Mouse (Mus musculus): ENCODE results near the gene Pacs2.

Gene Pacs2

DNA sequence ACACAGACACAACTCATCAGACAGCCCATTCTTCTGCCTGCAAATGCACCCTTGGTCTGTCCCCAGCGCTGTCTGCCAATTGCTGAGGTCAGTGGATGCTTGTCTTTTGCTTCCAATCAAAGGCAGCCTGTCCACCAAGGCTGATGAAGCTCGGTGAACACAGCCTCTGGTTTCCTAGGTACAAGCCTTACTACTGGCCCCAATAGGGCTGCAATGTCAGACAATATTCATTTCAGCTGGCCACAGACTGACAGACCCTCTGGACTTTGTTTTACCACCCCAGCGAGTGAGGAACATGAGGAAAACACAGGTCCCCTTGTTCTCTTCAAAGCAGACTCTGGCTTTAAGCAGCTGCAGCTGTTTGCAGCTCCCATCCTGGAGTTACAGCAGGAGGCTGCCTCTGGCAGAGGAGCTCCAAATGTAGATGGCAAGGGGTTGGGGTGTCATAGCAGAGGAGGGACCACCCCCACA lies 1.3 kb upstream of the Pacs2 start:
- DNase-seq, result no peak

DNA sequence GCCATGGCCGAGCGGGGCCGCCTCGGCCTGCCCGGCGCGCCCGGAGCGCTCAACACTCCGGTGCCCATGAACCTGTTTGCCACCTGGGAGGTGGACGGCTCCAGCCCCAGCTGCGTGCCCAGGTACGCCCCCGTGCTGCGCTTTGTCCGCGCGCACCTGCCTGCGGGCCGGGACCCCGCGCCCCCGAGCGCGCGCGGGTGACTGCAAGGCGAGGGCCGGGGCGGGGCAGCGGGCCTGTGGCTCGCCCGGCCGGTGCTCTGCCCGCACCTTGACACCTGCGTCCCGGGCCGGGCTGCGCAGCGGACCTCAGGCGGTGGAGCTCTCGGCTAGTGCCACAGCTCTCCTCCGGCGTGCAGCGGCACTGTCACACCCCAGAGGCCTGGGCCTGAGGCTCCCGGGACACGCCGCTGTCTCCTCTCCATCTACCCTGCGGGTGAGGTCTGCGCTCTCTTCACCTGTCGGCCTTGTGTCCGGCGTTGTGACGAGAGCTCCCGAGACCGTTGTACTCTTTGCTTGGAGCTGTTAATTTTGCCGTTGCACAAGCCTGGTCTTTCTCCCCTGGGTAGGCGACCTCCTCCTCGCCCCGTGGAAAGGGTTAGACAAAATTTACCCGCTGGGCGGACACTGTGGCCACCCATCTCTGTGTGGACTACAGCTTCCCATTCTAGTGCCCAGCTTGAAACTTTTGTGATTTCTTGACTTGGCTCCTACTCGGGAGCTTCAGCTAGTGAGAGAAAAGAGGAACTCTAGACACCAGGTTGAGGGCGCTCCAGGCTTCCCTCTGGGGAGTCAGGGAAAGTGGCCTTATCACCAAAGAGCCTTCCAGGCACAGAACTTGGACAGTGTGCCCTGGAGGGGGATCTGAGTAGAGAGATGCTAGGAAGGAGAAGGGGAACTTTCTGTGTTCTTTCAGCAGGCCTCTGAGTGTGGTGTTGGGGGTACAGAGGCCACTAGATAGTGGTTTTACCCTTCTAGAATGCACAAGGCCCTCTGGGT lies 551 bp downstream of the Pacs2 start:
- peak; percentile 74 for DNase-seq

DNA sequence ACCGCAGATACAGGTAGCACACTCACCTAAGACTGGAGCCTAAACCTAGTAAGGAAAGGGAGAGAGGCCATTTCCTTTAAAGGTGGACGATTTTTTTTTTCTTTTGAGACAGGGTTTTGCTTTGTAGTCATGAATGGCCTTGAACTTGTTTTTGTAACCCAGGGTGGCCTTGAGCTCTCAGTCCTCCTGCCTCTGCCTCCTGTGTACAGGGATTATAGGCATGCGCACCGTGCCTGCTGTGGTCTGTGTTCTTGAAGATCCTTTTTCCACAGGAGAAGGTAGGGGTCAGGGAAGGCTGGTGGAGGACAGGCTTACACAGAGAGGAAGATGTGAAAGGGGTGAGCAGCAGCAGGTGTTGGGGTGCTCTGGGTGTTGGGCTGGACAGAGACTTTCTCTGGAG lies 1.6 kb downstream of the Pacs2 start:
- no peak for DNase-seq

DNA sequence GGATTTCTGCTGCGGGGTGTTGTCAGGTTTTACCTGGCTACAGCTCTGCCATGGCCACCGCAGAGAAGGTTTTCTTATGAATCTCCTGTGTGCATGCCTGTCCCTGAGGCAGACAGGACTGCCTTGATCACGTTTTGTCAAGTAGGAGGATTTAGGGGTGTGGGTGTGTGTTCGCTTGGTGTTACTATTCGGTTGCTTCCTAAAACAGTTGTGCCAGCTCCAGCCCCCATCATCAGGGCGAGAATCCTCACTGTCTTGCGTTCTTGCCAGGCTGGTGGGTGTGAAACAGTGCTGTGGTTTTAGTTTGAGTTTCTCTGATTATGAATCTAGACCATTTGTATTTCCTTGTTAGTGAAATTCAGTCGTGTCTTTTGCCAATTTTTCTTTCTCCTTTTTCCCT lies 2.7 kb downstream of the Pacs2 start:
- no peak for DNase-seq

DNA sequence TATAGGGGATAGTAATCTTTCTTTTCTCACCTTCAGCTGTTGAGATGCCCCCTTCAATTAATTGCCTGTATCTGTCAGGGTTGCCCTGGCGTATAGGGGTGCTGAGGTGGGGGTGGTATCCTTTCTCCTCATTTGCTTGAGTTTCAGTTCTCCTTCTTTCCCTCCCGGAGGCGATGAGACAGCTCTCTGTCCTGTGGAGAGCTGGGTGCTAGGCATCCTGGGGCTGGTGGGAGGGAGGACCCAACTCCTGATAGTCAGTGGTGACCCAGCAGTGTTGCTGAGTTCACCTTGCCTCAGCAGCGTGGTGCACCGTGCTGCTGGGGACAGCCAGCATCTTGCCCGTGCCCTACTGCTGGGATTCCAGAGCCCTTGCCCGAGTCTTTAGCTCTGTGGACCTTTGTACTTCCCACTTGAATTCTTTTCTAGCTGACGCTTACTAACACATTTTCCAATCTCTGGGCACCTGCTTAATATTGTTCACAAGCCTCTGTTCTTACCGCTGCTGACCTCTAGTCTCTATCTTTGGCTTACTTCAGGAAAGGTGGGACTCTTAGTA lies 3.2 kb downstream of the Pacs2 start:
- peak; percentile 33 for DNase-seq

DNA sequence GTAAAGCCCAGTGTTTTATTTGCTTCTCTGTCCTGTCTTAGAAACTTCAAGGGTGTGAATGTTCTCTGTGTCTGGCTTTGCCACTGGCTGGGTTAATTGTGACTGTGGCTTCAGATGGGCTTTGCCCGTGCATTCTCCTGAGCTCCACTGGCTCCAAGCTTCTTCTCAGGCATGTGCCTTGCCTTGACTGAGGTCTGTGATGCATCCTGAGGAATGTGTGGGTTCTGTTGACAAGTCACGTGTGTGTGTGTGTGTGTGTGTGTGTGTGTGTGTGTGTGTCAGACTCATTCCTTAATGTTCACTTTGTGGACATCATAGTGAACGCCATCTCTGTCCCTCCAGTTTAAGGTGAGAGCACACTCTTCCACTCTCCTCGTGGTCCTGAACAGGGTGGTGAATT lies 4.5 kb downstream of the Pacs2 start:
- DNase-seq, result no peak

DNA sequence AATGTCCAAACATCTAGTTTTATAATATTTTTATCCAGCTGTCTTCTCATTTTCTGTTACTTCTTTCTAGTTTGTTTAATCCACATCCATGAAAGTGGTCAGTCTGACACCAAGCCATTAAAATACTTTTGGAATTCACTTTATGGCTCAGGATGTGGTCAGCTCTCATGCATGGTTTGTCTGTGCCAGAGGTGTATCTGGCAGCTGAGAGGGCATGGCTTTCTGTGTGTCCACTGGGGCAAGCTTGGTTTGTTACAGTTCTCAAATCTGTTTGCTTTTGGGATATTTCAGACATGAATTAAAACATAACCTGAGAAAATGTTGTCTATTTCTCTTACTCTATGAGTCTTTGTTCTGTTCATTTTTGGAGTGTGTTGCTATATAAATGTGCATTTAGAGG lies 7.2 kb downstream of the Pacs2 start:
- no peak for DNase-seq

DNA sequence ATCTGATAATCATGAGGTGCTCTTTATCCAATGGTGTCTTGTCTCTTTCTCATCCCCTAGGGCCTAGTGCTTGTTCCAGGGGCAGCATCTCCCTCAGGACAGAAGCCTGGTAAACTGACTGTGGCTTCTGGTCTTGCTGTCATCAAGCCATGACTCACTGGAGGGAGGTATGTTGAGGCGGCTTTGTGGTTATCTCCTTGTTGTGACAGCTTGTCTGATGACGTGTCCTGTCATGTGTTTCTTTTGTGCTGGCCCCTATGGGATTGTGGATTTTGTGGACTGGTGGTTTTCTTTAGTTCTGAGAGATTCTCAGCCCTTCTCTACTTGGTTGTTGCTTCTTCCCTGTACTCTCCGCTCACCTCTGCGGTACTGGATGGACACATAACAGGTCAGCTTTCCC lies 8.8 kb downstream of the Pacs2 start:
- DNase-seq, result no peak

DNA sequence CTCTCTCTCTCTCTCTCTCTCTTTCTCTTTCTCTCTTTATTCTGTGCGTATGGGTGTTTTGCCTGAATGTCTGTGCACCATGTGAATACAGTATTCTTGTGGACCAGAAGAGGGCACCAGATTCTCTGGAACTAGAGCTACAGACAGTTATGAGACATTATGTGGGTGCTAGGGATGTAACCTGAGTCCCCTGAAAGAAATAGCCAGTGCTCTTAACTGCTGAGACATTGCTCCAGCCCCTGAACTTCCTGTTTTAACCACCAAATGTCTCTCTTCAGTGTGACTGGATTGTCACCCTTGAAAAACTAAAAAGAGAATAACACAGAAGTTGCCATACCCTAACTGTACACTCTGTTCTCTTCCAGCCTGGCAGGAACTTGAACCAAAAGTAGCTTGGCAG lies 12.2 kb downstream of the Pacs2 start:
- no peak for DNase-seq

DNA sequence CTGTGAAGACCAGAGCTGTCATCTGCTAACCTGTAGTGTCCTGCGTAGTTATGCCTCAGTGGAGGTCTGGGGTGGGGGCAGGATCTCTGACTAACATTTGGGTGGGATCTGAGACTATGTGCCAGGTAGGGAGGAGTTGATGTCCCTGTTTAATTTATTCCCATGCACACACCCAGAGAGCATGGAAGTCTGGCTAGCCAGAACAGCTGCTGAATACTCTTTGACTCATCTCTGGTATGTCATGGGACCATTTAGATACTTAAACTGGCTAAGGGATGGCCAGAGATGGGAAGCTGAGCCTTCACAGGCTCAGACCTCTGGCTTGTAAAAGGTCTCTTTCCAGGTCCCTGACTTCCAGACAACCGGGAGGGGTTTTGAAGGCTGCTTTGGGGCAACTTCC lies 13.2 kb downstream of the Pacs2 start:
- DNase-seq, result no peak

DNA sequence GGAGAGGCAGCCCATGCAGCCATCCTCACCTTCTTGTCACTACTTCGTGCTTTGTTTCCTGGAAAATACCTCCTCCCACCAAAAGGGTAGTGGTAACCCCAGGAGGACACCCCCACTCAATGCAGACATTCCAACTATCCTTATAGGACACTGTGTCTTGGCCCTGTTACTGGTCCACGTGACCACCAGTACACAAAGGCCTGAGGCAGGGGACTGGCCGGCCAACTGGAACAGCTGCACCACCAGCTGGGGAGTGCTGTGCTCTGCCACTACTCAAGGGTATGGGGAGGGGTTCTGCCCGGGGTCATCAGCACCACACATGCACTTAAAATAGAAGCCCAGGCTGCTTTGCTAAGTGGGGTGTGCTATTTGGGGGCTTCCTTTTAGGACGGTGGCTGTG lies 13.8 kb downstream of the Pacs2 start:
- DNase-seq, result no peak

DNA sequence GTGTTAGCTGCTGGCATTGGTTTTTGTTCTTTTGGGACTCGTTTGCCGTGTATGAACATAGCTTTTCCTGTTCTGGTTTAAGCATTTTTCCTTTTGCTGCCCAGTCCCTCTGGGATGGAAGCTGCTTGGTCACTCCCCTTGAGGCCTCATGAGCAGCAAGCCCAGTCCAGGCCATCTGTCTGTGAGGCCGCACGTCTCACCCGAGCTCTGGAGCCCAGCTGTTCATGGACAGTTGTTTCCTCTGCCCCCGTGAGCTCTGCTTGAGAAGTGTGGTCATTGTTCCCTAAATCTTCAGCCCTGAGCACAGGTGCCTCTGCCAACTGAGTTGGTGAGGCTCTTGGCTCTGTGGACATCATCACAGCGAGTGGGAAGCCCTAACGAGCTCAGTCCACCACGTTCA lies 14.6 kb downstream of the Pacs2 start:
- no peak for DNase-seq

DNA sequence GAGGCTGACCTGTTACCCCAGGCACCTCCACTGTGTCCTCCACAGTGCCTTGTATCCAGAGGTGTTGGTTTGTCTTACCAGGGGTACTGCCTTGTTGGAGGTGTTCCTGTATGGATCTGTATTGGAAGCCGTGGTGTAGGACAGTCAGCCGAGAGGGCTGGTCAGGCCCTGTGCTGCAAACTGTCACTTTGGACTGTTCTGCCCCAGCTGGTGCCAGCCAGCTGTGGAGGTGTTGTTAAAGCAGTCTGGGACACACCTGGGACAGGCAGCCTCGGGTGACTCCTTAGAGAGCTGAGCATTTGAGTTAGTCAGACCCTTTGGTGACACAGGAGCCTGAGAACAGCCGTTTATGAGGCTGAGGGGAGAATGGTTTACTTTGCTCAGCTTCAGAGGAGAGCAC lies 15.7 kb downstream of the Pacs2 start:
- DNase-seq, result no peak

DNA sequence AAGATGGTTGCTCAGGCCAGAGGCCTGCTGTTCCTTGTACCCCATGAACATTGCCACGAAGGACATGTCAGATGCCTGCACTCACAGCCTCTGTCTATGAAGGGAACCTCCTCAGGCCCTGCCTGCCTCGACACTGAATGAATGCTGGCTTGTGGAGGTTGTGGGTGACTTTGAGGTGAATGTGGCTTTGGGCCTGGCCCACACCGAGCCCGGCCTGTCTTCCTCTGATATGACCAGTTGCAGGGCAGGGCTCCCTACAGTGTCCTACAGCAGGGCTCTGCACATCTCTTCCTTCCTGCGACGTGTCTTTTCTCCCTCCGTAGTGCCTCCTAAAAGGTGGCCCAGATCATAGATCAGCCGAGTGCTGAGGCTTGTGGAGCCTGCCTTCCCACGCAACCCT lies 16.7 kb downstream of the Pacs2 start:
- no peak for DNase-seq

DNA sequence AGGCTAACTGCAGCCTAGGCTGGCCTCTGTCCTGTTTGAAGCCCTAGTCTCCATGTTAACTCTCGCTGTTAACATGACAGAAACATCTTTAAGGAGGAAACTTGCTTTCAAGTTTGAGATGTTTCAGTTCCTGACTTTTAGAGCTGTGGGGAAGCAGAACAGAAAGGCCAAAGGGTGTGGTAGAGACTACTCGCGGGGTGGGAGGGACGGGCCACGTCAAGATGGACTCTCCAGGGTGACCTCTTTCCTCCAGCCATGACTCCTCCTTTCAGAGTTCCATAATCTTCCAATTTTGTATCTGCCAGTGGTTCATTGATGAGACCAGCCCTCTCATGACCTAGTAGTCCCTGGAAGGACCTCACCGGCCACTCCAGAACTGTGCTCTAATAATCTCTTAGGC lies 17.1 kb downstream of the Pacs2 start:
- no peak for DNase-seq

DNA sequence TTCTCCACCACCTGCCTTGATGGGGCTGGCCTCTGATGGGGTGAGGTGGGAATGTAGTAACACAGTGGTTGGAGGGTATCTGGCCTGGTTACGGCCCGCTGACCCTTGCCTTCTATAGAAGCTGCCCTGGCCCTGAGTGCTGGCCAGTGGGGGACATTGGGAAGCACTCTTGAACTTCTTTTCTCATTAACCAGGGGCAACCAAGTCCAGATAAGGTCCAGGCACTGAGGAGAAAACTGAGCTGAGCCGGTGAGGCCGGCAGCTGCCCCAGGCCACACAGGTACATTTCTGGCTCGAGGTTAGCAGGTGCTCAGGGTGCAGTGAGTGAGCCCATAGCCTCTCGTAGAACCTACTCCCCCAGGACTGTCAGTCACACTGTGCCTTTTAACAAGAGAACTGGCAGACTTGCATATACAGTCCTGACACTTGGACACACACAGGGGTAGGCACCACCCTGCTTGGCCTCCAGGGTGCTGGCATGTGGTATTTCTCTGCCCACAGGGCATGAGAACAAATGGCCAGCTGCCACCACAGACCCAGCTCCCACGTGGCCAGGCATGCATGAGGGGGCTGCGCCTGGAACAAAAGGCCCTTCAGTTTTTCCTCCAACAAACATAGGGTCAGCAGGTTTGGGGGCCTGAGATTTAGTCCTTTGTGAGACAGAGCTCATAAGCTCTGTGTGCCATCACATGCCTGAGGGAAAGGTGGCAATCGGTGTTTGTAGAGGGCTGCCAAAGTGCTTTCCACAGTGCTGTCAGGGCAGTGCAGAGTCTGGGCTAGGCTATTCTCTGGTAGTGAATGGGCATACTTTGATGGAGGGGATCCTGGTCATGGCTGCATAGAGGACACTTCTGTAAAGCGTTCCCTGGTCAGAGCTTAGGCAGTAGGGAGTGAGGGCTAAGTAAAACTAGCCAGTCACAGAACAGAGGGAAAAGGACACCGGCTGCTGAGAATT lies 18.3 kb downstream of the Pacs2 start:
- peak; percentile 70 for DNase-seq

DNA sequence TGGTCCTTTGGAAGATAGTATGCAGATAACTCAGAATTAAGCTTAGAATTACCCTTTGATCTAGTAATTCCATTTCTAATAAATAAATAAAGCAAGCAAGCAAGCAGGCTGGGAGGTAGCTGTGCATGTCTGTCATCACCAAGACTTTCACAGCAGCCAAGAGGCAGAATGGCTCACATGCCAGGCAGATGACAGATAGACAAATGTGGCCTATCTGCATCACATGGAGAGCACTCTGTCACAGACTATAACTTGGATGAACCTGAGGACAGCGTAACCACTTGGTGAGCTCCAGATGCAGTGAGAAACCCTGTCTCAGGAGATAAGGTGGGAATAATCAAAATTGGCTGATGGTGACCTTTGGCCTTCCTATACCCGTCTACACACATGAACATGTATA lies 20.8 kb downstream of the Pacs2 start:
- DNase-seq, result no peak

DNA sequence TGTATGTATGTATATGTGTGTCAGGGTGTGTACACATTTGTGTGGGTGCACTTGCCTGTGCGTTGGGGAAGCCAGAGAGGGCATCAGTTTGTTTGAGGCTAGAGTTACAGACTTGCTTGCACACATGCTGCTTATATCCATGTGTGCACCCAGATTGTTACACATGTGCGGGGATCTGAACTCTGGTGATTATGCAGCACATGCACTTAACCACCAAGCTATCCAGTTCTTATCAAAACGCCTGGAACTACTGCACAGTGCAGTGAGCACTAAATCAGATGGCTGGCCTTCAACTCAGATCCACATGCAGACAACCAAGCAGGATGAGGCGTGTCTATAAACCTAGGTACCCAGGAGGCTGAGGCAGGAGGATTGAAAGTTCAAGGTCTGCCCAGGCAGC lies 22.7 kb downstream of the Pacs2 start:
- DNase-seq, result no peak

DNA sequence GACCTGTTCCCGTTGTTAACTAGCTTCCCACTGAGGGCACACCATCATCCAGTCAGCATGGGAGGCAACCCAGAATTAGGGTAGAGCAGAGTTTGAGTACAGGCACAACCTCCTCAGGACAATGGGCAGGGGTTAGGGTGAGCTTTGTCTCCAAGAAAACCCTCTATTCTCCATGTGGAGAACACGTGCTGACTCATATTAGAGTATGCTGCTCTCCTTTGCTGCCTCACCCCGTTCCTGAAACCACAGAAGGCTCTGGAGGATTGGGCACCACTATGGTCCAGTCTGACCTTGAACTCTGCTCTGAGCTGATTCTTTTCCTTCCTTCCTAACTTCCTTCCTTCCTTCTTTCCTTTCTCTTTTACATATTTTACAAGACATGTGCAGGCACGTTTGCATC lies 24.1 kb downstream of the Pacs2 start:
- DNase-seq, result no peak

DNA sequence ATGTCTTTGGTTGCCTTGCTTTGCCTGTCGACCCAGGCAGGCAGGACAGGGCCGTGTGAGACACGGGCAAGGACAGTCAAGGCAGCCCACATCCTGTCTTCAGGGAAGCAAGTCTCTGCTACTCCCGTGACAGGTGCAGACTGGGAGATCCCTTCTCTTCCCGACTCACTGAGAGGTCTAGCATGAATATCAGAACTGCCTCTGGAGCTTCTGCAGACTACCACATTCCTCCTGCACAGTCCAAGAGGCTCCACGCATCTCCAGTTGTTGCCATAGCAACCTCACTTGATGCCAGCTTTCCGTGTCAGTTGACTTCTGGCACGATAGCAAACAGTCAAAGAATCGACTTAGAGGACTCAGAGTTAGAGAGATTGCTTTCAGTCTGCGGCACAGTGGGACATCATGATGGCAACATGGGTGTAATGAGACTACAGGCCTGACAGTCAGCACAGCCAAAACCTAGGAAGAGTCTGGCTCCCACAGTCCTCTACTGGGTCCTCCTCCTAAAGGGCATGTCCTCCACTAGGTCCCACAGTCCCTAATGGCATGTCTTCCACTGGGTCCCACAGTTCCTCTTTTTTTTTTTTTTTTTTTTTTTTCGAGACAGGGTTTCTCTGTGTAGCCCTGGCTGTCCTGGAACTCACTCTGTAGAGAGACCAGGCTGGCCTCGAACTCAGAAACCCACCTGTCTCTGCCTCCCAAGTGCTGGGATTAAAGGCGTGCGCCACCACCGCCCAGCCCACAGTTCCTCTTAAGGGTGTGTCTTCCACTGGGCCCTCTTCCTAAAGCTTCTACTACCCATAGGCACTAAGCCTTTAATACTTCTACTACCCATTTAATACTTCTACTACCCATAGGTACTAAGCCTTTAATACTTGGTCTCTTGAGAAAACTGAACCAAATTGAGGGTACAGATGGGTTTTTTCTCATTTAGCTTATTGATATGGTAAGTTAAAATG lies 27.5 kb downstream of the Pacs2 start:
- peak; percentile 13 for DNase-seq

DNA sequence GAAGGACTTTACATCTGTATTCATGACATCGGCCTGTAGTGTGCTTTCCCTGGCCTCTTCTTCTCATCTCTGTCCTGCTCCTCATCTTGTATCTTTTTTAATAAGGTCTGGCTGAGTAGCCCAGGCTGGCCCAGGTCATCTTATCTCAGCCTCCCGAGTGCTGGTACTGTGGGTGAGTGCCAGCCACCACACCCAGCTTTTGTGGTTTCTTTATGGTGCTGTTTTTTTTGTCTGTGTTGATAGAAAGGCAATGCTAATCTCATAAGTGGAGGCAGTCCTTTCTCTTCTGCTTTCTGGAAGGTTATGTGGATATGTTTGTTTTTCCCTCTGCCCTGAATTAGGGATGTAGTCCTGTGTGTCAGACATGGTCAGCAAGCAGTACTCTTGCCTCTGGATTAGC lies 28.2 kb downstream of the Pacs2 start:
- DNase-seq, result no peak

All from kidney, adult 18-20 months (tissue).